Mouse (Mus musculus) liver, postnatal 0 days (tissue): ENCODE results near the gene Bcl2l11.

Experiments used
- CTCF ChIP-seq: sonication (generic); IDR thresholded peaks from 2 replicates; pipeline ENCODE4 v1.5.1; 2016; ENCODE audit warnings: antibody characterized with exemption, low read depth
- EP300 ChIP-seq: IDR thresholded peaks from 2 replicates; pipeline ENCODE4 v1.6.1; 2016; ENCODE audit warnings: antibody characterized with exemption, low read depth, mild to moderate bottlenecking

DNA sequence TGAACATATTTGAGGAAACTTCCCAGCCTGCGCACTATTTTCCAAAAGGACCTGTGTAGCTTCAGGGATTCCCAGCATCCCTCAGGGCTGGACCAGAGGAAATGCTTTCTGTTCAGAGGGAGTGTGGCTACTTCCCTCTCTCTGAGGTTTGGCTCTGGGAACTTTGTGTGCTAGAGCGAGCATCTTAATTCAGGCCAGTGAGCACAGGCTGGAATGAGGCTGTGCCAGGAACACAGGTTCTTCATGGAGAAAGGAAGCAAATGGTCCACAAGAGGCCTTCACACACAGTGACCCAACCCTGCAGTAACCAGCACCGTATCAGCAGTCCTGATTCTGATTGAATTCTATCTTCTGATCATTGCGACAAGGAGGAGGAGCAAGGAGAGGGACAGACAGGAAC is 48.9 kb upstream of the Bcl2l11 start:
- TF ChIP-seq CTCF (no peak), EP300 (no peak)
